Mouse (Mus musculus): ENCODE measurements around the gene Bnip3. TPM values are rescaled to one million over a fixed set of nuclear protein-coding genes. Genes with fewer than 3 reads are reported as not detected.

Bnip3 gene
- total and polyA plus RNA-seq, 3 experiments, result 20.8 to 294 (median 102) TPM

DNA sequence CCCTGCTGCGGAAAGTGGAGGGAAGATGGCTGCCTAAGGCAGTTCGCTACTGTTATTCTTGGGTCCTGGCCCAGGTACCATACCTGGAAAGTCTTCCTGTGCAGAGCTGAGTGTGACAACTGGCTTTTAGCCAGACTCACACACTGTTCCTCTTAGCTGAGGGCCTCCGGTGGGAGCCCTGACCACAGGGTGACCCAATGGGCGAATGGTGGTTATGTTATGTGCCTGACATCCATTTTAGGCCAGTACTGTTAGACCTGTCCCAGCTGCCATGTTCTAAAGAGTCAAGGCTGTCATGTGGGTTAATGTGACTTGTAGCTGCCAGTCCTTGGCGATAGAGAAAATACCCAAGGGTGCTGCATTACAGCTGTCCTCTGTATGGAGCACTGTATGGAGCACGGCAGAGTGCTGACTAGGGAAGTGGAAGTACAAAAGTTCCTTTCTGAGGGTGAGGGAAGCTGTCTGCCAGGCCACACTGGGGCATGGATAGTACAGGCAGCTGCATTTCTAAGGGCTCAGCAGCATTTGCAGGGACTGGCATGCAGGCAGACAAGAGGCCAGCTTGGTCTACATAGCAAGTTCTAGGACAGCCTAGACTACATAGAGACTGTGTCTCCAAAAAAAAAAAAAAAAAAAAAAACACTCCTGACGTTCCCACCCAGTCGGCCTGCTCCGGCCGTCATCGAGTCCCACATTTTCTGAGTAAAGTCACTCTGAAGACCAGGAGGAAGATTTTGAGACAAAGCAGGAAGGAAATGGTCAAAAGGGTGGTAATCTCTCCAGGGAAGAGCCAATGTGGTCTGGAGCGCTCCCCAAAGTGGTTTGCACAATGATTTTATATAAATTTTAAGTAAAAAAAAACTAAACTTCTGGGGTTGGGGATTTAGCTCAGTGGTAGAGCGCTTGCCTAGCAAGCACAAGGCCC lies 23.7 kb downstream of the Bnip3 start:
- in situ Hi-C loops (cut with MboI; ENCODE audit: low pct_ligation_motif_present, low pct_unique_long_range_greater_than_20kb, low sequenced_read_pairs) (no loop called here), dilution Hi-C loops (cut with MboI; ENCODE audit: extremely low pct_ligation_motif_present, extremely low pct_unique_long_range_greater_than_20kb, low sequenced_read_pairs) (no loop called here)
- Histone ChIP-seq H3K9me3 (replicated peaks; ENCODE audit: low read length) (no peaks in the 10 kb centered on the region), H3K79me2 (replicated peaks; ENCODE audit: control insufficient read depth, extremely low read depth, insufficient read depth, poor library complexity, severe bottlenecking) (no peaks in the 10 kb centered on the region), H3K27ac (ENCODE audit: insufficient read depth, low read depth) (no peak overlapping the region), H3K27me3 (replicated peaks) (no peaks in the 10 kb centered on the region), H3K4me2 (ENCODE audit: insufficient read depth, low read depth, poor library complexity, severe bottlenecking) (no peak overlapping the region), H3K36me3 (replicated peaks in 1 of 2; ENCODE audit: control insufficient read depth in 1 of 2, insufficient read depth in 1 of 2, low read length in 1 of 2) (peaks cover 19 to 45% of the 10 kb centered on the region in 2 experiments), H3K9ac (ENCODE audit: insufficient read depth, low read depth) (no peak overlapping the region), H3K4me3 (replicated peaks in 1 of 3; ENCODE audit: low read depth in 2 of 3, low read length in 2 of 3, poor library complexity in 1 of 3) (no peak overlapping the region), H3K4me1 (ENCODE audit: control insufficient read depth in 1 of 2, insufficient read depth in 2 of 2) (no peaks in the 10 kb centered on the region)
- TF ChIP-seq HCFC1 (IDR thresholded peaks at IDR 0.05; ENCODE audit: low read depth, low read length) (no peak), BHLHE40 (IDR thresholded peaks at IDR 0.05; ENCODE audit: low read depth, low read length) (no peak), GABPA (IDR thresholded peaks at IDR 0.05; ENCODE audit: insufficient replicate concordance, low read depth, low read length) (no peak), NRF1 (IDR thresholded peaks at IDR 0.05; ENCODE audit: low read depth, low read length) (no peak), ZC3H11A (IDR thresholded peaks at IDR 0.05; ENCODE audit: low read depth, low read length) (no peak), TCF12 (IDR thresholded peaks at IDR 0.05; ENCODE audit: low read depth, low read length) (no peak), JUN (IDR thresholded peaks at IDR 0.05; ENCODE audit: insufficient read depth, low read depth, low read length) (no peak), POLR2AphosphoS2 (IDR thresholded peaks at IDR 0.05; ENCODE audit: low read depth, low read length) (no peak), UBTF (IDR thresholded peaks at IDR 0.05; ENCODE audit: low read depth, low read length) (no peak), SMC3 (IDR thresholded peaks at IDR 0.05; ENCODE audit: low read depth, low read length) (no peak), IRF4 (IDR thresholded peaks at IDR 0.05; ENCODE audit: low read depth, low read length) (no peak), ZNF384 (IDR thresholded peaks at IDR 0.05; ENCODE audit: low read depth, low read length) (no peak), KAT2A (IDR thresholded peaks at IDR 0.05; ENCODE audit: insufficient replicate concordance, low read length) (no peak), MAX (IDR thresholded peaks at IDR 0.05; ENCODE audit: low read length) (no peak), ELF1 (IDR thresholded peaks at IDR 0.05; ENCODE audit: low read depth, low read length) (no peak), JUND (conservative IDR thresholded peaks at IDR 0.05; ENCODE audit: low read depth, low read length) (no peak), SIN3A (IDR thresholded peaks at IDR 0.05; ENCODE audit: low read length) (no peak), TBP (conservative IDR thresholded peaks at IDR 0.05; ENCODE audit: low read depth, low read length) (no peak), MEF2A (IDR thresholded peaks at IDR 0.05; ENCODE audit: borderline replicate concordance, low read depth, low read length) (no peak)
- no peak for DNase-seq (ENCODE audit: extremely low read depth)

DNA sequence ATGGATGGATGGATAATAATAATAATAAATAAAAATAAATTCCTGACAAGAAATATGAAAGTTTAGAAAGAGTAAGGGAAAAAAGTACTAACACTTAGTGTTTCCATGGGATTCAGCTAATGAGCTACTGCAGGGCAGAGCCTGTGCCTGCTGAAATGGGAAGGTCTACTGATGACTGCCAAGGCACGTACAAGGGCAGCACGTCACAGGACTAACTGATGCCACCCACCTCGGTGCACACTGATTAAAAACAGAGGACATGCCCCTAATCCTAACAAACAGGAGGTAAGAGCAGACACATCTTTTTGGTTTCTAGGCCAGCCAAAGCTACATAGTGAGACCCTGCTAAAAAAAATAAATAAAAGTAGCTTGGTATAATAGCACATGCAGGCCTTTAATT lies 25.6 kb downstream of the Bnip3 start:
- Histone ChIP-seq H3K4me3 (replicated peaks in 1 of 3; ENCODE audit: low read depth in 2 of 3, low read length in 2 of 3, poor library complexity in 1 of 3) (no peak overlapping the region), H3K36me3 (replicated peaks in 1 of 2; ENCODE audit: control insufficient read depth in 1 of 2, insufficient read depth in 1 of 2, low read length in 1 of 2) (peaks cover 34 to 64% of the 10 kb centered on the region in 2 experiments), H3K27me3 (replicated peaks) (no peaks in the 10 kb centered on the region), H3K9me3 (replicated peaks; ENCODE audit: low read length) (no peaks in the 10 kb centered on the region), H3K9ac (ENCODE audit: insufficient read depth, low read depth) (no peak overlapping the region), H3K4me1 (ENCODE audit: control insufficient read depth in 1 of 2, insufficient read depth in 2 of 2) (no peaks in the 10 kb centered on the region), H3K4me2 (ENCODE audit: insufficient read depth, low read depth, poor library complexity, severe bottlenecking) (no peak overlapping the region), H3K27ac (ENCODE audit: insufficient read depth, low read depth) (no peak overlapping the region), H3K79me2 (replicated peaks; ENCODE audit: control insufficient read depth, extremely low read depth, insufficient read depth, poor library complexity, severe bottlenecking) (no peaks in the 10 kb centered on the region)
- in situ Hi-C loops (cut with MboI; ENCODE audit: low pct_ligation_motif_present, low pct_unique_long_range_greater_than_20kb, low sequenced_read_pairs), result no loop called here
- dilution Hi-C loops (cut with MboI; ENCODE audit: extremely low pct_ligation_motif_present, extremely low pct_unique_long_range_greater_than_20kb, low sequenced_read_pairs), result no loop called here
- TF ChIP-seq CTCF (conservative IDR thresholded peaks at IDR 0.05 in 1 of 2, IDR thresholded peaks at IDR 0.05 in 1 of 2; ENCODE audit: low read depth in 2 of 2, low read length in 2 of 2), result no peak
- no peak for TF ChIP-seq TBP (conservative IDR thresholded peaks at IDR 0.05; ENCODE audit: low read depth, low read length)
- no peak for TF ChIP-seq MAZ (IDR thresholded peaks at IDR 0.05; ENCODE audit: low read depth, low read length)
- no peak for TF ChIP-seq ZC3H11A (IDR thresholded peaks at IDR 0.05; ENCODE audit: low read depth, low read length)
- no peak for TF ChIP-seq ELF1 (IDR thresholded peaks at IDR 0.05; ENCODE audit: low read depth, low read length)
- TF ChIP-seq MEF2A (IDR thresholded peaks at IDR 0.05; ENCODE audit: borderline replicate concordance, low read depth, low read length), result no peak
- TF ChIP-seq JUN (IDR thresholded peaks at IDR 0.05; ENCODE audit: insufficient read depth, low read depth, low read length), result no peak
- no peak for TF ChIP-seq KAT2A (IDR thresholded peaks at IDR 0.05; ENCODE audit: insufficient replicate concordance, low read length)
- TF ChIP-seq UBTF (IDR thresholded peaks at IDR 0.05; ENCODE audit: low read depth, low read length), result no peak
- TF ChIP-seq NELFE (IDR thresholded peaks at IDR 0.05; ENCODE audit: low read depth, low read length), result no peak
- no peak for TF ChIP-seq BHLHE40 (IDR thresholded peaks at IDR 0.05; ENCODE audit: low read depth, low read length)
- no peak for DNase-seq (ENCODE audit: extremely low read depth)

All from CH12.LX (cell line).